10 mouse cellular contexts compared by ENCODE assay signal in the genomic region with DNA sequence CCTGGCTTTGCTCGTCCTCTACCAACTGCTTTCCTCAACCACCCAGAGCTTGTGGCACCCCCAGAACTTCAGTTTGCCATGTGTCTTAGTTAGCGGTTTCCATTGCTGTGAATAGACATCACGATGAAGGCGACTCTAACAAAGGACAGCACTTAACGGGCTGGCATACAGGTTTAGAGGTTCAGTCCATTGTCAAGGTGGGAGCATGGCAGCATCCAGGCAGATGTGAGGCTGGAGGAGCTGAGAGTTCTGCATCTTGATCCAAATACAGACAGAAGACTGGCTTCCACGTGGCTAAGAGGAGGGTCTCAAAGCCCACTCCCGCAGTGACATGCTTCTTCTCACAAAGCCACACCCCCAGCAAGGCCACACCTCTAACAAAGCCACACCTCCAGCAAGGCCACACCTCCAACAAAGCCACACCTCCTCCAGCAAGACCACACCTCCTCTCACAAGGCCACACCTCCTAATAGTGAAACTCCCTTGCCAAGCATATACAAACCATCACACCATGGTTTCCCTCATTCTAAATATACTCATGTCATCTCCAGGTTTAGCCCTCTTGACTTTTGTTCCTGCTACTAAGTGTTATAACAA. TPM values are rescaled to one million over a fixed set of nuclear protein-coding genes. Genes with fewer than 3 reads are reported as not detected.
DNase-seq lines count a peak whose midpoint lies in the region; ATAC-seq and TF ChIP-seq lines count a peak whose summit lies in the region.
"Had no signal": no experiment of that assay in that cellular context is flagged by ENCODE, and none has a peak within 500 bp of the region (broad histone marks: within the 10 kb centered on the region; RNA-seq: fewer than 3 reads in every experiment).

No protein-coding gene starts in this region.

- TF ChIP-seq CTCF in midbrain, postnatal 0 days (IDR thresholded peaks at IDR 0.05) = no peak
- no peak for TF ChIP-seq CTCF in stomach, postnatal 0 days (IDR thresholded peaks at IDR 0.05; ENCODE audit: low read depth)

- H3K4me2 ChIP-seq in midbrain, postnatal 0 days (ENCODE audit: low read depth, low read length, poor library complexity, severe bottlenecking) = no peak overlapping the region
- H3K4me2 ChIP-seq in midbrain, embryonic 16.5 days (ENCODE audit: low read length) = no peak overlapping the region
- H3K4me2 ChIP-seq in liver, embryonic 12.5 days = peak overlapping the region; percentile 2; the same call in 1 of the 2 replicates
- no peak overlapping the region for H3K4me2 ChIP-seq in stomach, postnatal 0 days (replicated peaks; ENCODE audit: low read depth)

- peak; percentile 56; the same call in 1 of the 2 replicates for ATAC-seq in midbrain, postnatal 0 days (ENCODE audit: low FRiP score)
- ATAC-seq in midbrain, embryonic 16.5 days = no peak; the same call in 1 of the 2 replicates
- peak; percentile 70 for ATAC-seq in liver, embryonic 12.5 days
- ATAC-seq in stomach, postnatal 0 days (ENCODE audit: low FRiP score, low TSS enrichment) = peak; percentile 15; the same call in 1 of the 2 replicates

- no peaks in the 10 kb centered on the region for H3K4me1 ChIP-seq in midbrain, postnatal 0 days (ENCODE audit: insufficient read depth, low read length)
- H3K4me1 ChIP-seq in midbrain, embryonic 16.5 days (ENCODE audit: control insufficient read depth, insufficient read depth, low read length) = no peaks in the 10 kb centered on the region
- no peaks in the 10 kb centered on the region for H3K4me1 ChIP-seq in liver, embryonic 12.5 days
- no peaks in the 10 kb centered on the region for H3K4me1 ChIP-seq in stomach, postnatal 0 days (replicated peaks; ENCODE audit: control insufficient read depth, insufficient read depth)

- H3K27ac ChIP-seq in midbrain, postnatal 0 days (ENCODE audit: low read depth, low read length) = no peak overlapping the region
- H3K27ac ChIP-seq in midbrain, embryonic 16.5 days (ENCODE audit: low read length) = no peak overlapping the region
- no peak overlapping the region for H3K27ac ChIP-seq in liver, embryonic 12.5 days
- no peak overlapping the region for H3K27ac ChIP-seq in stomach, postnatal 0 days (replicated peaks)
- H3K27ac ChIP-seq: macrophage had no signal

- no peaks in the 10 kb centered on the region for H3K27me3 ChIP-seq in midbrain, postnatal 0 days (ENCODE audit: insufficient read depth, low read length)
- no peaks in the 10 kb centered on the region for H3K27me3 ChIP-seq in midbrain, embryonic 16.5 days (ENCODE audit: control insufficient read depth, insufficient read depth, low read depth, low read length)
- no peaks in the 10 kb centered on the region for H3K27me3 ChIP-seq in liver, embryonic 12.5 days (replicated peaks)
- H3K27me3 ChIP-seq in stomach, postnatal 0 days (ENCODE audit: control insufficient read depth, insufficient read depth, low read length) = no peaks in the 10 kb centered on the region

- no peaks in the 10 kb centered on the region for H3K9me3 ChIP-seq in midbrain, postnatal 0 days (ENCODE audit: low read length)
- no peaks in the 10 kb centered on the region for H3K9me3 ChIP-seq in midbrain, embryonic 16.5 days (replicated peaks; ENCODE audit: control insufficient read depth, low read length, poor library complexity, severe bottlenecking)
- no peaks in the 10 kb centered on the region for H3K9me3 ChIP-seq in liver, embryonic 12.5 days (replicated peaks)
- no peaks in the 10 kb centered on the region for H3K9me3 ChIP-seq in stomach, postnatal 0 days (ENCODE audit: control insufficient read depth, low read length)

- WGBS in midbrain, postnatal 0 days = 63% methylated on average over 7 of the region's 7 CpGs
- 59% methylated on average over 7 of the region's 7 CpGs for WGBS in midbrain, embryonic 16.5 days
- WGBS in liver, embryonic 12.5 days (ENCODE audit: insufficient replicate concordance) = 48% methylated on average over 7 of the region's 7 CpGs
- 65% methylated on average over 7 of the region's 7 CpGs for WGBS in stomach, postnatal 0 days

- no peak for DNase-seq in midbrain, postnatal 0 days (ENCODE audit: low spot score)
- DNase-seq in R1 (ENCODE audit: low read depth, low spot score) = peak; percentile 77
- no peak for DNase-seq in stomach, postnatal 0 days (ENCODE audit: low spot score)
- DNase-seq in left cerebral cortex, postnatal 25 days (ENCODE audit: low spot score in 2 of 2) = no peak
- DNase-seq in kidney, adult 18-20 months = no peak
- DNase-seq: cerebellum, postnatal 25 days; gastrocnemius, postnatal 10 days had no signal

- H3K36me3 ChIP-seq in midbrain, postnatal 0 days (ENCODE audit: insufficient read depth, low read length) = no peaks in the 10 kb centered on the region
- no peaks in the 10 kb centered on the region for H3K36me3 ChIP-seq in midbrain, embryonic 16.5 days (ENCODE audit: control insufficient read depth, insufficient read depth, low read length)
- no peaks in the 10 kb centered on the region for H3K36me3 ChIP-seq in liver, embryonic 12.5 days
- H3K36me3 ChIP-seq in stomach, postnatal 0 days (ENCODE audit: control insufficient read depth, insufficient read depth, low read length) = no peaks in the 10 kb centered on the region

- TF ChIP-seq EP300 in stomach, postnatal 0 days (optimal IDR thresholded peaks at IDR 0.05) = no peak

- no peak overlapping the region for H3K4me3 ChIP-seq in midbrain, postnatal 0 days (ENCODE audit: low read depth, low read length)
- H3K4me3 ChIP-seq in midbrain, embryonic 16.5 days (ENCODE audit: low read depth, low read length) = no peak overlapping the region
- H3K4me3 ChIP-seq in liver, embryonic 12.5 days = no peak overlapping the region
- no peak overlapping the region for H3K4me3 ChIP-seq in stomach, postnatal 0 days (ENCODE audit: low read depth, low read length)

- no peak overlapping the region for H3K9ac ChIP-seq in midbrain, postnatal 0 days (replicated peaks; ENCODE audit: low read length, poor library complexity, severe bottlenecking)
- no peak overlapping the region for H3K9ac ChIP-seq in midbrain, embryonic 16.5 days (ENCODE audit: low read depth, low read length)
- H3K9ac ChIP-seq in liver, embryonic 12.5 days = no peak overlapping the region
- no peak overlapping the region for H3K9ac ChIP-seq in stomach, postnatal 0 days (ENCODE audit: low read length)

- intact Hi-C loops in left cerebral cortex, postnatal 25 days (cut with DNase I) = no loop called here

RNA-seq across cellular contexts. Expression of gene Myl12a, which starts 8.1 kb away (rescaled TPM):
- total RNA-seq in midbrain, postnatal 0 days (2014; rRNA removed) = 39.9 and 40.9 TPM in 2 replicates
- 65.3 and 65.7 TPM in 2 replicates for polyA plus RNA-seq in midbrain, postnatal 0 days (2015; fragmentation: Nextera tagmentation; extraction: Ambion mirVana)
- polyA plus RNA-seq in midbrain, embryonic 16.5 days (2015; fragmentation: Nextera tagmentation; extraction: Ambion mirVana) = 82.2 and 92.0 TPM in 2 replicates
- 292 TPM in 2 replicates for polyA plus RNA-seq in liver, embryonic 12.5 days (2016; fragmentation: Nextera tagmentation; extraction: Ambion mirVana)
- 497 and 534 TPM in 2 replicates for polyA plus RNA-seq in stomach, postnatal 0 days (2015; fragmentation: Nextera tagmentation; extraction: Ambion mirVana)
- total RNA-seq in left cerebral cortex, postnatal 25 days (2021) = 10 to 100 TPM; 39.2 to 39.9 TPM

RNA-seq across cellular contexts. Expression of gene Myom1, which starts 8.3 kb away (rescaled TPM):
- total RNA-seq in midbrain, postnatal 0 days (2014; rRNA removed) = 0.60 and 0.90 TPM in 2 replicates
- 0.66 and 1.2 TPM in 2 replicates for polyA plus RNA-seq in midbrain, postnatal 0 days (2015; fragmentation: Nextera tagmentation; extraction: Ambion mirVana)
- polyA plus RNA-seq in midbrain, embryonic 16.5 days (2015; fragmentation: Nextera tagmentation; extraction: Ambion mirVana) = 1.3 and 1.4 TPM in 2 replicates
- polyA plus RNA-seq in liver, embryonic 12.5 days (2016; fragmentation: Nextera tagmentation; extraction: Ambion mirVana) = 3.5 and 3.9 TPM in 2 replicates
- 9.6 and 9.8 TPM in 2 replicates for polyA plus RNA-seq in stomach, postnatal 0 days (2015; fragmentation: Nextera tagmentation; extraction: Ambion mirVana)
- total RNA-seq in left cerebral cortex, postnatal 25 days (2021) = 1 to 10 TPM; 2.0 to 4.1 TPM
